Mouse (Mus musculus) ES-E14 (cell line): ENCODE data around the gene Pcgf6. TPM values are rescaled to one million over a fixed set of nuclear protein-coding genes. Genes with fewer than 3 reads are reported as not detected.
A peak's percentile ranks its signal among the peaks of the same experiment; 100 is the strongest.

Experiments used
- DNase-seq: peaks from one replicate; pipeline ENCODE4 v3.0.0-alpha.2; 2013; ENCODE audit warnings: low read depth, low spot score
- H3K27ac ChIP-seq: 2 replicates; pipeline ENCODE4 v1.5.1; 2012; ENCODE audit warnings: low read depth, mild to moderate bottlenecking, low read length, moderate library complexity, mixed read lengths; ENCODE audit not compliant: poor library complexity, insufficient read depth, severe bottlenecking
- H3K36me3 ChIP-seq: 2 replicates; pipeline ENCODE4 v1.6.1; 2012; ENCODE audit warnings: mild to moderate bottlenecking, low read length, moderate library complexity, mixed read lengths; ENCODE audit not compliant: control insufficient read depth, poor library complexity, insufficient read depth, severe bottlenecking
- H3K4me1 ChIP-seq, 2 experiments: fragments of 150-350 bp in 1 of 2; sonication (generic) in 1 of 2; 2 replicates each; pipeline ENCODE4 v1.6.1; 2012; ENCODE audit warnings: low read length in 2 of 2, mild to moderate bottlenecking in 1 of 2, mixed read lengths in 1 of 2; ENCODE audit not compliant: control insufficient read depth in 2 of 2, insufficient read depth in 2 of 2, poor library complexity in 1 of 2
- H3K4me3 ChIP-seq, 2 experiments: fragments of 150-350 bp in 1 of 2; sonication (generic) in 1 of 2; 2 replicates each; pipeline ENCODE4 v1.5.1; 2012; ENCODE audit warnings: low read length in 2 of 2, low read depth in 1 of 2, mild to moderate bottlenecking in 1 of 2, mixed read lengths in 1 of 2; ENCODE audit not compliant: insufficient read depth in 1 of 2, poor library complexity in 1 of 2, severe bottlenecking in 1 of 2
- H3K9ac ChIP-seq: 2 replicates; pipeline ENCODE4 v1.6.1; 2012; ENCODE audit warnings: low read depth, mild to moderate bottlenecking, low read length, mixed read lengths; ENCODE audit not compliant: poor library complexity, insufficient read depth, severe bottlenecking
- H3K9me3 ChIP-seq: fragments of 150-350 bp; sonication (generic); 2 replicates; pipeline ENCODE4 v1.6.1; 2012; ENCODE audit warnings: low read depth, mild to moderate bottlenecking, low read length; ENCODE audit not compliant: control insufficient read depth, insufficient read depth
- CHD2 ChIP-seq: IDR thresholded peaks from 2 replicates; pipeline ENCODE4 v1.6.1; 2014; ENCODE audit warnings: mild to moderate bottlenecking, low read depth, low read length, inconsistent platforms
- HCFC1 ChIP-seq: IDR thresholded peaks from 2 replicates; pipeline ENCODE4 v1.6.1; 2012; ENCODE audit warnings: low read length, inconsistent platforms, borderline replicate concordance; ENCODE audit not compliant: insufficient read depth
- MAFK ChIP-seq: IDR thresholded peaks from 2 replicates; pipeline ENCODE4 v1.6.1; 2014; ENCODE audit warnings: mild to moderate bottlenecking, low read depth, low read length, inconsistent platforms; ENCODE audit not compliant: insufficient read depth
- ZC3H11A ChIP-seq: IDR thresholded peaks from 2 replicates; pipeline ENCODE4 v1.6.1; 2012; ENCODE audit warnings: low read depth, mild to moderate bottlenecking, inconsistent platforms, low read length, borderline replicate concordance
- ZNF384 ChIP-seq: IDR thresholded peaks from 2 replicates; pipeline ENCODE4 v1.6.1; 2012; ENCODE audit warnings: low read depth, low read length, inconsistent platforms
- in situ Hi-C, 2 experiments: fragments of 600-800 bp; cut with MboI; formaldehyde crosslinking; loops; one replicate each; pipeline ENCODE4 v1.15.1; 2025; ENCODE audit warnings: low sequenced_read_pairs in 2 of 2, inconsistent platforms in 1 of 2; ENCODE audit not compliant: unreplicated experiment in 2 of 2
- total RNA-seq: library from RNA; depleted of rRNA; stranded (reverse); fragments of 300-350 nt; gene quantifications from 2 replicates; pipeline ENCODE4 v1.2.3, GENCODE M21; 2012

The Pcgf6 gene
- total RNA-seq, 1 experiment, result 40.2 TPM

DNA sequence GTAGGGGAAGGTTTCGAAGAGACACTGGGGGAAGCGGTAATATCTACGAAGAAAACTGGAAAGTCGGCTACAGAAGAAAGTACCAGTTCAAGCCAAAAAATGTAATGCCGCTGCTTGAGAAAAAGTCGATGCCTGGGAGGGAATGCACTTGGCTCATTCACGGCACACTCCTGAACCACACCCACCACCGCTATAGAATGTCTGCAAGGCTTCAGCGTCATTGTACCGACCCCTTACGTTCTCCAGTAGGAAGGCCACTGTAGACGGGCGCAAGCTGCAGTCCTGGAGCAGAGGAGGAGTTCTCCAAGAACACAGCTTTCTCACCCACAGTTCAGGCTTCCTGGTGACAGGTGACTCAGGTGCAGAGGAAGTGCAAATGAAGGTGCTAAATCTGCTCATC is 27.2 kb downstream of the Pcgf6 start:
- in situ Hi-C loops, result no loop called here
- Histone ChIP-seq H3K9me3 (no peaks in the 10 kb centered on the region), H3K27ac (no peak overlapping the region), H3K36me3 (peaks cover 19% of the 10 kb centered on the region; the same call in 1 of the 2 replicates), H3K4me3 (no peak overlapping the region; a peak in 1 of 4 replicates), H3K9ac (no peak overlapping the region), H3K4me1 (peaks cover 2 to 8% of the 10 kb centered on the region in 2 experiments; a peak in 3 of 4 replicates)
- no peak for TF ChIP-seq ZNF384
- no peak for TF ChIP-seq HCFC1
- TF ChIP-seq ZC3H11A, result no peak
- TF ChIP-seq CHD2, result no peak
- TF ChIP-seq MAFK, result no peak
- no peak for DNase-seq

DNA sequence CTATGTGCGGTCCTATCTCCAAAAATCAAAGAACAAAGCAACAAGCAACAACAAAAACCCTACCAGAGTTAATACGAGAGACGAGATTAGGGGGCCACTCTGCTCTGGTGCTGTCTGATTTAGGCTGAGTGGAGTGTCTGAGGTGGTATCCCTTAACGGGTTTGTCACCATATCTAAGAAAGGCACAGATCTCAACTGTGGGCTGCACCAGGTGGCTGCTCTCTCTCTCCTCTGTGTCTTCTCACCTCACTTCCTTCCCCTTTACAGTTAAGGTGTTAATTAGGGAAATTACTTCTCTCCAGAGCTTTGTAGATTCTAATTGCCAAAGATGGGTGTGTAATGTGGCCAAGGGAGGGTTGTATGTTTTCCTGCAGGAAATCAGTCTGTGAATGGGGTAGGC is 28.0 kb downstream of the Pcgf6 start:
- in situ Hi-C loops, result no loop called here
- H3K4me1 ChIP-seq, result peaks cover 2 to 8% of the 10 kb centered on the region in 2 experiments; a peak in 3 of 4 replicates
- no peak overlapping the region for H3K9ac ChIP-seq
- no peak overlapping the region for H3K27ac ChIP-seq
- H3K9me3 ChIP-seq, result no peaks in the 10 kb centered on the region
- no peak overlapping the region for H3K4me3 ChIP-seq
- TF ChIP-seq MAFK (no peak), ZNF384 (no peak), CHD2 (no peak), ZC3H11A (no peak), HCFC1 (no peak)
- H3K36me3 ChIP-seq, result peaks cover 19% of the 10 kb centered on the region; the same call in 1 of the 2 replicates
- DNase-seq, result no peak

DNA sequence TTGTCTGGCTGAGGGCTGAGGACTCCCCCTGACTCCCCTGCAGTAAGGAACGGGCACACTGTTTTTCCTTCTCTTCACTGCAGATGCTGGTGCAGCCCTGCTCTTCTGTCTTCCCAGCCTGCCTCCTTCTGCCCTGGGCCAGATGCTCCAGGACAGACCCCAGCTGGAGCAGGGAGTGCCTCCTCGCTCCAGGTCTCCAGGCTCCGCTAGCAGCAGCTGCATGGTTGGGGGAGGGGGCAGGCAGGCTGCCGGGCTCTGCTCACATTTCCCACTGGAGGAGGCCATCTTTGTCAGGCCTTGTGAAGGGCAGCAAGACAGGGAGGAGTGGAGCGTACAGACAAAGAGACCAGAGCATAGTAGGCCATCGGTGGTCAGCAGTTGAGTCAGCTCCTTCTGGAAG is 31.4 kb downstream of the Pcgf6 start:
- Histone ChIP-seq H3K9me3 (no peaks in the 10 kb centered on the region), H3K27ac (peak overlapping the region; percentile 84), H3K36me3 (peaks cover 13% of the 10 kb centered on the region; the same call in 1 of the 2 replicates), H3K4me3 (peak overlapping the region; percentile 50 to 64), H3K4me1 (peaks cover 6 to 8% of the 10 kb centered on the region in 2 experiments), H3K9ac (peak overlapping the region; percentile 65)
- in situ Hi-C loops, result no loop called here
- 0 out of 2 replicates have a peak, but pooled peaks have one; percentile 41 for TF ChIP-seq CHD2
- TF ChIP-seq MAFK, result no peak
- no peak for TF ChIP-seq ZC3H11A
- TF ChIP-seq ZNF384, result no peak
- no peak for TF ChIP-seq HCFC1
- no peak for DNase-seq

DNA sequence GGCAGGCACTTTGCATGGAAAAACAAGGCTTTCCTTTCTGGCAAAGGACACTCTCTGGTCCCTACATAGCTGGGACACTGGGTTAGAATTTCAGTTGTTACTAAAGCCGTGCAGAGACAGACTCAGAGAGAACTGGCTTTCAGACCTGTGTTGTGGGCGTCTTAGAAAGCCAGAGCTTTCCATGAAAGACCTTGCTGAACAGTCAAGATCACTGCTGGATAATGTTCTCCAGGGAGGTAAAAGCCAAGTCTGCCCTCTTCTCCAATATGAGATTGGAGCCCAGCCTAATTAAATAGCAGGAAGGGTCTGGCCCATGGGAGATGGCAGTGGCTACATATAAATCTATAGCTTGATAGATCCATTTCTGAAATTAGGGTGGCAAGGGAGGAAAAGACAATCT is 32.4 kb downstream of the Pcgf6 start:
- Histone ChIP-seq H3K9ac (no peak overlapping the region), H3K4me3 (peak overlapping the region in 1 of 2 experiments; percentile 31; a peak in 2 of 4 replicates), H3K4me1 (peaks cover 4 to 8% of the 10 kb centered on the region in 2 experiments), H3K27ac (peak overlapping the region; percentile 84; the same call in 1 of the 2 replicates), H3K9me3 (no peaks in the 10 kb centered on the region), H3K36me3 (peaks cover 8% of the 10 kb centered on the region; the same call in 1 of the 2 replicates)
- TF ChIP-seq HCFC1 (no peak), ZC3H11A (no peak), CHD2 (no peak; the same call in 1 of the 2 replicates), MAFK (no peak), ZNF384 (no peak)
- in situ Hi-C loops, result no loop called here
- DNase-seq, result no peak

DNA sequence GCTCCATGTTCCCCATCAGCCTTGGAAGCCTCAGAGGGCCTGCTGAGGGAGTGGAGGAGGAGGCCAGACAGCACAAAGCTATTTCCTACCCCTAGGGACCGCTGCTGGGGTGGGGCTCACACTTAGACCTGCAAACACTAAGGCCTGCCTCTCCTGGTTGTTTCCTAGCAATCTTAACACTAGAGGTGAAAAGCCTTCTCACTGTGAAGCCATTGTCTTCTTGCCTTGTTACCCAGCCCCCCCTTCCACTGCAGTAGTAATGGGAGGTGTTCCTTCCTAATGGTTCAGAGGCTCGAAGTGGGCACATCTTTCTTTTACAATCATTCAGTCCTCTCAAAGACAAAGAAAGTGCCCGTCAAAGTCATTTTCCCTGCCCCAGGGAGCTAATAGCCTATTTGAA is 32.9 kb downstream of the Pcgf6 start:
- peak overlapping the region in 1 of 2 experiments; percentile 31; a peak in 2 of 4 replicates for H3K4me3 ChIP-seq
- no peak overlapping the region for H3K9ac ChIP-seq
- H3K4me1 ChIP-seq, result peaks cover 6 to 9% of the 10 kb centered on the region in 2 experiments
- peak; percentile 76 for DNase-seq
- TF ChIP-seq ZNF384 (no peak), ZC3H11A (no peak), MAFK (no peak), HCFC1 (no peak), CHD2 (no peak)
- no peaks in the 10 kb centered on the region for H3K9me3 ChIP-seq
- peak overlapping the region; percentile 84; the same call in 1 of the 2 replicates for H3K27ac ChIP-seq
- in situ Hi-C loops, result no loop called here
- H3K36me3 ChIP-seq, result peaks cover 8% of the 10 kb centered on the region; the same call in 1 of the 2 replicates
